Mouse (Mus musculus) cerebellum, postnatal 4 days (tissue): ENCODE data around the gene Gm32687.
"Not testable (repeated sequence)": the region's sequence is repeated elsewhere in the genome, so short reads cannot be mapped to it uniquely, and the experiment has no call there.

Source experiments
- DNase-seq, 2 experiments: peaks; one replicate each; pipeline ENCODE4 v3.0.0; 2022; ENCODE audit warnings: low spot score in 2 of 2, mixed read lengths in 1 of 2

Gene Gm32687

DNA sequence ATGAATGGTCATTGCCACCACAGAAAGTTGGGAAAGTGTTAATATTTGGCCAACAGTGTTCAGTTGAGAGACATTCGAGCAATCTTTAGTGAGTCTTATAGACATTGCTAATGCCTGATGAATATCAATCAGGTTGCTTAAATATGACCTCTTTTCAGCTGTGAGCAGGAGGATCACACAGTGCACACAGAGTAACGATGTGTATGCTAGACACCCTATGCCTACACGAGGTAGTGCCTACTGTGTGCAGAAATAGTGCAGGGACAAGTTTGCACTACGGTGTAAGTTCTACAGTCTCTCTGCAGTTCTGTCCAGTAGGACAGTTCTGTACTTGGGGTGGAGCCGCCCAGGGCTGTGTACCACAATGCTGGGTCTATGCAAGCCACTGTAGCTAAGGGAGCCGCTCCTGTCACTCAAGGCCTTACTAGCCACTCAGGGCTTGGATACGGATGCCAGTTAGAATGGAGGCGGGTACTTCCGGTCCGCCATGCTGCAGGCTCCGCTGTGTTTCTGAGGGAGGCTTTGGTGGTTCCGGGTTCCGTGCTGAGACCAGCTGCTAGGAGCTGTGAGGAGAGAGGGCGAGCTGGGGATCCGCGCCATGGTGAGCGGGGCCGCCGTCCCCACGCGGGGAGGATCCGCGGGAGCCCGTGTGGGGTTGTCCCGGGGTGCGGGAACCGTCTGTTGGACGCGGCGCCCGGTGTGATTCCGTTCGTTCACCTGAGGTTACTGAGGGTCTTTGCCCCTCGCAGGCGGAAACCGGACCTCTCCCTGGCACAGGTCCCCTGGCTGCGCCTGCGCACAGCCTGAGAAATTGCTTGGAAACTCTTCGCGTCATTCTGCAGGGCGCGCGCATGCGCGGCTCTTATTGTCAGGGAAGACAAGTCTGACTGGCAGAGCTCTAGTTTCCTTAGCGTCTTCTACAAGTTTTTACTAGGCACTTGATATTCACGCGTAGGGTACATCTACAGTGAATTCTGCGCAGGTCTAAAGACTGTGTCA is at the start of gene Gm32687:
TSS of gene Gm32687 (plus strand) at position 526 of the 999 bp plus-strand sequence.
- DNase-seq, result not testable (repeated sequence)

DNA sequence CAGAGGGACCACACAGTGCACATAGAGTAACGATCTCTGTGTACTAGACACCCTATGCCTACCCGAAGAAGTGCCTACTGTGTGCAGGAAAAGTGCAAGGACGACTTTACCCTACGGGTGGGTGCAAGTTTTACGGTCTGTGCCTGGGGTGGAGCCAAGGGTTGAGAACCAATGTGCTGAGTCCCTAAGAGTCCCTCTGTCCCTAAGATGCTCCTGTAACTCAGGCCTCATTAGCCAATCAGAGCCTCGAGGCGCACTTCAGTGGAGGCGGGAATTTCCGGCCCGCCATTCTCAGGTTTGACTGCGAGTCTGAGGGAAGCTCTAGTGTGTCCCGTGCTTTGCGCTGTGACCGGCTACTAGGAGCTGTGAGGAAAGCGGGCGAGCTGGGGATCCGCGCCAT is 17.5 kb upstream of the Gm32687 start:
- DNase-seq, result not testable (repeated sequence)

DNA sequence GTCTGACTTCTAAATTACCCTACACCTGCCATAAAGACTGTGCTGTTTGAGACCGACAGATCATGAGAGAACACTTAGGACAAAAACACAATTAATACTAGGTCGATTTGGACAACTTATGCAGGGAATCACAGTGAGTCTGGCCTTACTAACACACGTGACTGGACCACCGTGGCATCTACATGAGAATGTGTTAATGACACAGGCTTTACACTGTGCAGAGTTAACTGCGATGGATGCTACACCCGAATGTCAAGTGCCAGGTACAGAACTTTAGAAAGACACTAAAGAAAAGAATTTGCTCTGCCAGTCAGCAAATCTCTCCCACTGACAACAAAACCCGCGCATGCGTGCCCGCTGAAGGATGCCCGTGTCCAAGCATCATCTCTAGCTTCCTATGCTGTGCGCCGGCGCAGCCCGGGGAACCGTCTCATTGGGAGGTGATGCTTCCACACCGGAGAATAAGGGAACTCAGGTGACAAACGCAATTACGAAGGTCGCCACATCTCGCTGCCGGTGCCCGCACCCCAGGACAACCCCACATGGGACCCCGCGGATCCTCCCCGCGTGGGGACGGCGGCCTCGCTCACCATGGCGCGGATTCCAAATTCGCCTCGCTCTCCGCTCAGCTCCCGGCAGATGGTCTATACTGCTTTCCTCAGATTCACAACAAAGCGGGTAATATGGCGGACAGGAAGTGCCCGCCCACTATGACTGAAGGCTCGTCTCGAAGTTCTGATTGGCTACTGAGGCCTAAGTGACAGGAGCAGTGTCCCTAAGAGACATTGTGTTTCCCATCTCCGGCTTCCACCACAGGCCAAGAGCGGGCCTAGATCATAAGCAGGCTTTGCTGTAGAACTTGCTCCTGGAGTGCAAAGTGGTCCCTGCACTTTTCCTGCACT is 66.4 kb downstream of the Gm32687 start, which contains the start of gene Zfp781:
TSS of gene Zfp781 (minus strand) at position 639 of the 902 bp plus-strand sequence.
- DNase-seq, result not testable (repeated sequence)
